Mouse (Mus musculus): Measurements from ENCODE around the gene Lta. TPM values are rescaled to one million over a fixed set of nuclear protein-coding genes. Genes with fewer than 3 reads are reported as not detected.

Gene Lta
- polyA plus RNA-seq, 1 experiment from 2014 or later: 0.40 TPM

DNA sequence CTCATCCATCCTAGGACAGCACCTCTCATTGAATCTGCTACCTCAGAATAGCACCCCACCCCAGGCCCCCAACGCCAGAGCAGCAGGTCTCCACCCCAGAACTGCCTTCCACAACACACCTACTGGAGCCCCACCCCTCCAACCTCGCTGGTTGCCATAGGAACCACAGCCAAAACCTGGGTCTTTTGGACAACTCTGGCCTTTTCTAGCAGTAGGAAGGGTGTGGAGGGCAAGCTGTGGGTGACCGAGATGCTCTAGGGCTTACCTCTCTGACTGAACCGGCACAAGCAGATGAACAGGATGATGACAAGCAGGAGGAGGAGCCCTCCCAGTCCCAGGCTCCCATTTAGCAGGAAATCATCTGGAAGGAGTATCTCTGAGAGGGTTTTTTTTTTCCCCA, 18.5 kb downstream of the Lta start:
- H3K9me3 ChIP-seq (ENCODE audit: control insufficient read depth, low read length): no peaks in the 10 kb centered on the region
- no peaks in the 10 kb centered on the region for H3K27me3 ChIP-seq (replicated peaks; ENCODE audit: control insufficient read depth, insufficient read depth, low read length)
- peak overlapping the region; percentile 35 for H3K4me3 ChIP-seq (ENCODE audit: low read depth, low read length)
- H3K9ac ChIP-seq (ENCODE audit: low read depth, low read length): peak overlapping the region; percentile 11; the same call in 1 of the 2 replicates
- ATAC-seq (ENCODE audit: low read depth) (peak; percentile 54; the same call in 1 of the 2 replicates), DNase-seq (ENCODE audit: low spot score) (peak; percentile 55)
- H3K27ac ChIP-seq (replicated peaks; ENCODE audit: low read depth, low read length): peak overlapping the region; percentile 22
- peaks cover 9% of the 10 kb centered on the region; the same call in 1 of the 2 replicates for H3K4me1 ChIP-seq (ENCODE audit: control insufficient read depth, insufficient read depth, low read length)
- H3K4me2 ChIP-seq (ENCODE audit: low read depth, low read length): peak overlapping the region; percentile 52
- no peaks in the 10 kb centered on the region for H3K36me3 ChIP-seq (ENCODE audit: control insufficient read depth, insufficient read depth, low read length)
- WGBS: 0% methylated on average over 4 of the region's 4 CpGs

DNA sequence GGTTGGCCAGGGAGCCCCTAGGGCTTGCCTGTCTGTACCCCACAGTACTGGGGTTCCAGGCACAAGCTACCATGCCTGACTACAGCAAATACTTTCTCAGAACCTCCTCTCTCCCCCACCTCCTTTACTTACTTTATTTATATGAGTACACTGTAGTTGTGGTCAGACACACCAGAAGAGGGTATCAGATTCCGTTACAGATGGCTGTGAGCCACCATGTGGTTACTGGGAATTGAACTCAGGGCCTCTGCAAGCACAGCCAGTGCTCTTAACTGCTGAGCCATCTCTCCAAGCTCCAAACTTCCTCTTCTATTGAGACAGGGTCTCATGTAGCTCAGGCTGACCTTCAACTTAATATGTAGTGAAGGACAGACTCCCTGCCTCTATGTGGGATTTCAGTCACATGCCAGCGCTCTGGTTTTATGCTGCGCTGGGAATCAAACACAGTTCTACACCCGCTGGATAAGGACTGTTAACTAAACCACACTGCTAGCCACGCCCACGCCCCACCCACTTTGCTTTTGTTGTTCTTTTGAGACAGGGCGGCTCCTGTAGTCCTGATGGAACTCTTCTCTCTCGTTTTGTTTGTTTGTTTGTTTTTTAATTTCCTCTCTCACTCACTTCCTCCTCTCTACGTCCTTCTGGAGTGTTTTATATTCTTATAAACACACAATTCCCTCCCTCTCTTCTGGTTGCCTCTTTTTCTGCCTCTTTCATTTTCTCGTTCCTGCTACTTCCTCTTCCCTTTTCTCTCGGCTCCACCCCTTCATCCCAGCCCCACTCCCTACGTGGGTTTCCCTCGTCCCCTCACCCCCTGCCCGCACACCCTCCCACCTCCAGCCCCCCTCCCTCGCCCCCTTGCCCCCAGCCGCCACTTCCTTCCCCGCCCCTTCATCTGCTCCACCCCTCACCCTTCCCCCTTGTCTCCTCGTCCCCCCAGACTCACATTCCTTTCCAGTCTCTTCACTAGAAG, 19.2 kb downstream of the Lta start:
- DNase-seq (ENCODE audit: low spot score): peak; percentile 81
- no peaks in the 10 kb centered on the region for H3K9me3 ChIP-seq (ENCODE audit: control insufficient read depth, low read length)
- peak; percentile 79 for ATAC-seq (ENCODE audit: low read depth)
- peak overlapping the region; percentile 52 for H3K4me2 ChIP-seq (ENCODE audit: low read depth, low read length)
- WGBS: 3% methylated on average over 18 of the region's 18 CpGs
- H3K9ac ChIP-seq (ENCODE audit: low read depth, low read length): peak overlapping the region; percentile 11
- H3K4me3 ChIP-seq (ENCODE audit: low read depth, low read length): peak overlapping the region; percentile 35
- no peaks in the 10 kb centered on the region for H3K36me3 ChIP-seq (ENCODE audit: control insufficient read depth, insufficient read depth, low read length)
- H3K27ac ChIP-seq (replicated peaks; ENCODE audit: low read depth, low read length): peak overlapping the region; percentile 22
- H3K27me3 ChIP-seq (replicated peaks; ENCODE audit: control insufficient read depth, insufficient read depth, low read length): no peaks in the 10 kb centered on the region
- peaks cover 9% of the 10 kb centered on the region; the same call in 1 of the 2 replicates for H3K4me1 ChIP-seq (ENCODE audit: control insufficient read depth, insufficient read depth, low read length)

DNA sequence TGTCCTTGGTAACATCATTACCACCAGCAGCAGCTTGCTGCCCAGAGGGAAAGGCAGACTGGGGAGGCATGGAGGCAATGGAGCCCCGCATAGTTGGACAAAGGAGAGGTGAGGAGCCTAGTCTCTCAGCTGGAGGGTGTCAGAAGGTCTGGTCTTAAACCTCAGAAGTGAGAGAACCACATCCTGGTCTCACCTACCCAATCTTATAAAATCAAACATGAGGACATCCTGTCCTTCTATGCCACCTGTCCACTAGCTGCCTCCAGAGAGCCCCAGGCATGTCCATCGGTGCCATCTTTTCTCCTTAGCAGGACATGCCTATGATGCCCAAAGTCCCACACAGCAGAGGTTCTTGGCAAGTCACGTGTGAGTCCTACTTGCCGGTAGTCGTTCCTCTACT, 25.1 kb downstream of the Lta start:
- no peak overlapping the region for H3K4me3 ChIP-seq (ENCODE audit: low read depth, low read length)
- no peaks in the 10 kb centered on the region for H3K27me3 ChIP-seq (replicated peaks; ENCODE audit: control insufficient read depth, insufficient read depth, low read length)
- no peaks in the 10 kb centered on the region for H3K9me3 ChIP-seq (ENCODE audit: control insufficient read depth, low read length)
- H3K4me2 ChIP-seq (ENCODE audit: low read depth, low read length): no peak overlapping the region
- 95% methylated on average over 5 of the region's 5 CpGs for WGBS
- no peak overlapping the region for H3K27ac ChIP-seq (replicated peaks; ENCODE audit: low read depth, low read length)
- no peak for DNase-seq (ENCODE audit: low spot score)
- no peaks in the 10 kb centered on the region for H3K4me1 ChIP-seq (ENCODE audit: control insufficient read depth, insufficient read depth, low read length)
- no peak for ATAC-seq (ENCODE audit: low read depth)
- H3K9ac ChIP-seq (ENCODE audit: low read depth, low read length): no peak overlapping the region
- no peaks in the 10 kb centered on the region for H3K36me3 ChIP-seq (ENCODE audit: control insufficient read depth, insufficient read depth, low read length)

DNA sequence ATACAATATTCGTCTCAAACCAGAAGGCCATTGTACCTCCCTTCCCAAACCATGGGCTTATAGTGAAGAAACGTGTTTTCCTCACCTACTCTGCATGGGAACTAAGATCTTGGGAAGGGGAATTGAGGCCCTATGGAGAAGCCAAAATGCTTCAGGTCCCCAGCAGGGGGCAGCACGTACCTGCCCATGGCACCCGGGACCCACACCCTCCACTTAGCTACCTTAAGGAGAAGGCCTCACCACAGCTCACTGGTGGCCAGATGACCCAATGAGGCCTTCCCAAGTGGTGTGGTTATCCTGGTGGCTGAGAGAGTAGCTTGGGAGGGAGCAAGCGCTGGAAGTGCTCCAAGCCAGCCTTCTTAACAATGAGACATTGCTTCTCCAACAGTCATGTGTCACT, 26.6 kb downstream of the Lta start:
- H3K9ac ChIP-seq (ENCODE audit: low read depth, low read length): no peak overlapping the region
- H3K36me3 ChIP-seq (ENCODE audit: control insufficient read depth, insufficient read depth, low read length): no peaks in the 10 kb centered on the region
- no peaks in the 10 kb centered on the region for H3K27me3 ChIP-seq (replicated peaks; ENCODE audit: control insufficient read depth, insufficient read depth, low read length)

GRCm38 (mm10) chr17:35175968-35176367, 29.2 kb downstream of the Lta start, which contains the start of gene Aif1:
Aif1 (minus strand) TSS chr17:35176068.
- Histone ChIP-seq H3K27me3 (replicated peaks; ENCODE audit: control insufficient read depth, insufficient read depth, low read length) (no peaks in the 10 kb centered on the region), H3K36me3 (ENCODE audit: control insufficient read depth, insufficient read depth, low read length) (no peaks in the 10 kb centered on the region), H3K4me1 (ENCODE audit: control insufficient read depth, insufficient read depth, low read length) (peaks cover 6% of the 10 kb centered on the region; the same call in 1 of the 2 replicates), H3K27ac (replicated peaks; ENCODE audit: low read depth, low read length) (no peak within 1 kb of the TSS), H3K4me2 (ENCODE audit: low read depth, low read length) (no peak within 1 kb of the TSS), H3K9ac (ENCODE audit: low read depth, low read length) (peak within 1 kb of the TSS; percentile 30; the same call in 1 of the 2 replicates), H3K9me3 (ENCODE audit: control insufficient read depth, low read length) (no peaks in the 10 kb centered on the region), H3K4me3 (ENCODE audit: low read depth, low read length) (no peak within 1 kb of the TSS)
- DNase-seq (ENCODE audit: low spot score): no peak
- 41% methylated on average over 2 of the region's 2 CpGs for WGBS
- no peak for ATAC-seq (ENCODE audit: low read depth)

More for the DNA sequence above, 26.6 kb downstream of the Lta start:
- WGBS: 18% methylated on average over 5 of the region's 5 CpGs
- no peaks in the 10 kb centered on the region for H3K9me3 ChIP-seq (ENCODE audit: control insufficient read depth, low read length)
- peaks cover 4% of the 10 kb centered on the region; the same call in 1 of the 2 replicates for H3K4me1 ChIP-seq (ENCODE audit: control insufficient read depth, insufficient read depth, low read length)
- no peak overlapping the region for H3K4me3 ChIP-seq (ENCODE audit: low read depth, low read length)
- ATAC-seq (ENCODE audit: low read depth) (peak; percentile 82), DNase-seq (ENCODE audit: low spot score) (peak; percentile 74)
- H3K4me2 ChIP-seq (ENCODE audit: low read depth, low read length): no peak overlapping the region
- H3K27ac ChIP-seq (replicated peaks; ENCODE audit: low read depth, low read length): no peak overlapping the region

GRCm38 (mm10) chr17:35175382-35175781, 29.8 kb downstream of the Lta start:
- Histone ChIP-seq H3K36me3 (ENCODE audit: control insufficient read depth, insufficient read depth, low read length) (no peaks in the 10 kb centered on the region), H3K4me2 (ENCODE audit: low read depth, low read length) (no peak overlapping the region), H3K4me3 (ENCODE audit: low read depth, low read length) (no peak overlapping the region), H3K4me1 (ENCODE audit: control insufficient read depth, insufficient read depth, low read length) (peaks cover 6% of the 10 kb centered on the region; the same call in 1 of the 2 replicates), H3K27me3 (replicated peaks; ENCODE audit: control insufficient read depth, insufficient read depth, low read length) (no peaks in the 10 kb centered on the region), H3K9me3 (ENCODE audit: control insufficient read depth, low read length) (no peaks in the 10 kb centered on the region), H3K27ac (replicated peaks; ENCODE audit: low read depth, low read length) (no peak overlapping the region), H3K9ac (ENCODE audit: low read depth, low read length) (peak overlapping the region; percentile 30; the same call in 1 of the 2 replicates)
- DNase-seq (ENCODE audit: low spot score): no peak
- 67% methylated on average over 6 of the region's 6 CpGs for WGBS
- ATAC-seq (ENCODE audit: low read depth): no peak

DNA sequence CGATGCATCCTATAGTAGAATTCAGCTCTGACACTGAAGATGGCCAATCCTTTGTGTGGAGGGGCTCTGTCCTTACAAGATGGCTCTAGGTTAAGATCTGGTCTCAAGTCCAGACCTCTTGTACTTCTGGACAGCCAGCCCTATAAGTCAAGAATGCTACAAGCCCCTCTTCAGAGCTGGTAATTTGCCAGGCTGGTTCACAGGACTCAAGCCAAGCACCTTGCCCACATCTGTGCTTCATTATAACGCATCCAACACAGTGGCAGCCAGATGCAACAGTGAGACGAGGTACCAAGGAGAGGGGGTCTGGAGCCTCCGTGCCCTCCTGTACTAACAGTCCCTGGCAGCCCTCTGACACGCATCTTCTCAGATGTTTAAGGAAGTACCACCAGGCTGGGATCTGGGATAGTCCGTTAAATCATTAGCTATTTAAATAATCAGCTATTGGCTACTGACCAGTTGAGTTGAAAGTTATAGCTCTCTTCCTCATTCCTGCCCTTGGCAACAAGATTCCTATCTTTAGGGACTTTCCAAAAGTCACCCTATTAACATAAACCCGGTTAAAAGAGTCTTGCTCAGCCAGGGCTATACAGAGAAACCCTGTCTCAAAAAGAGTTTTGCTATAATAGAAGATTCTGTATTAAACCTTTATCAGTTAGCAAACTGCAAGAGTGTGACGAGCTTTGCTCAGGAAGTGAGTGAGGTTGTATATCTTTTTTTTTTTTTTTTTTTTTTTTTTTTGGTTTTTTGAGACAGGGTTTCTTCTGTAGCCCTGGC, 30.8 kb downstream of the Lta start:
- 58% methylated on average over 8 of the region's 8 CpGs for WGBS
- Histone ChIP-seq H3K27ac (replicated peaks; ENCODE audit: low read depth, low read length) (no peak overlapping the region), H3K9me3 (ENCODE audit: control insufficient read depth, low read length) (no peaks in the 10 kb centered on the region), H3K27me3 (replicated peaks; ENCODE audit: control insufficient read depth, insufficient read depth, low read length) (no peaks in the 10 kb centered on the region), H3K4me2 (ENCODE audit: low read depth, low read length) (no peak overlapping the region), H3K36me3 (ENCODE audit: control insufficient read depth, insufficient read depth, low read length) (no peaks in the 10 kb centered on the region), H3K4me1 (ENCODE audit: control insufficient read depth, insufficient read depth, low read length) (peaks cover 6% of the 10 kb centered on the region; the same call in 1 of the 2 replicates), H3K9ac (ENCODE audit: low read depth, low read length) (no peak overlapping the region), H3K4me3 (ENCODE audit: low read depth, low read length) (no peak overlapping the region)
- DNase-seq (ENCODE audit: low spot score) (no peak), ATAC-seq (ENCODE audit: low read depth) (no peak)

GRCm38 (mm10) chr17:35173329-35173728, 31.8 kb downstream of the Lta start:
- no peak for DNase-seq (ENCODE audit: low spot score)
- Histone ChIP-seq H3K27me3 (replicated peaks; ENCODE audit: control insufficient read depth, insufficient read depth, low read length) (no peaks in the 10 kb centered on the region), H3K27ac (replicated peaks; ENCODE audit: low read depth, low read length) (no peak overlapping the region; the same call in 1 of the 2 replicates), H3K4me2 (ENCODE audit: low read depth, low read length) (no peak overlapping the region), H3K36me3 (ENCODE audit: control insufficient read depth, insufficient read depth, low read length) (no peaks in the 10 kb centered on the region), H3K4me1 (ENCODE audit: control insufficient read depth, insufficient read depth, low read length) (peaks cover 6% of the 10 kb centered on the region; the same call in 1 of the 2 replicates), H3K9me3 (ENCODE audit: control insufficient read depth, low read length) (no peaks in the 10 kb centered on the region), H3K9ac (ENCODE audit: low read depth, low read length) (peak overlapping the region; percentile 19; the same call in 1 of the 2 replicates), H3K4me3 (ENCODE audit: low read depth, low read length) (no peak overlapping the region)
- WGBS: 57% methylated on average over 3 of the region's 3 CpGs
- ATAC-seq (ENCODE audit: low read depth): no peak
